Mouse (Mus musculus): ENCODE results near the gene Pold4. TPM values are rescaled to one million over a fixed set of nuclear protein-coding genes. Genes with fewer than 3 reads are reported as not detected.

Gene Pold4
- polyA plus RNA-seq, 1 experiment from 2014 or later = 32.6 TPM

- Histone ChIP-seq H3K4me1 (replicated peaks; ENCODE audit: control insufficient read depth, insufficient read depth, low read length) (peaks cover 20% of the 10 kb centered on the region), H3K4me3 (ENCODE audit: low read length) (peak overlapping the region; percentile 84), H3K36me3 (ENCODE audit: control insufficient read depth, insufficient read depth, low read length) (peaks cover 9% of the 10 kb centered on the region), H3K9ac (ENCODE audit: low read length) (peak overlapping the region; percentile 86), H3K9me3 (ENCODE audit: control insufficient read depth, low read length) (no peaks in the 10 kb centered on the region), H3K27me3 (ENCODE audit: control insufficient read depth, insufficient read depth, low read depth, low read length) (peaks cover 6% of the 10 kb centered on the region), H3K4me2 (ENCODE audit: low read depth, low read length) (peak overlapping the region; percentile 99), H3K27ac (ENCODE audit: low read length) (peak overlapping the region; percentile 45; the same call in 1 of the 2 replicates)
- ATAC-seq (ENCODE audit: low read depth) = no peak
- WGBS = 23% methylated on average over 7 of the region's 7 CpGs
Observed at GRCm38 (mm10) chr19:4202149-4202548, 29.6 kb upstream of the Pold4 start.

- H3K27me3 ChIP-seq (ENCODE audit: control insufficient read depth, insufficient read depth, low read depth, low read length) = peaks cover 6% of the 10 kb centered on the region
- H3K9me3 ChIP-seq (ENCODE audit: control insufficient read depth, low read length) = no peaks in the 10 kb centered on the region
- no peak overlapping the region for H3K4me2 ChIP-seq (ENCODE audit: low read depth, low read length)
- ATAC-seq (ENCODE audit: low read depth) = no peak
- peaks cover 20% of the 10 kb centered on the region for H3K4me1 ChIP-seq (replicated peaks; ENCODE audit: control insufficient read depth, insufficient read depth, low read length)
- WGBS = 64% methylated on average over 3 of the region's 3 CpGs
- no peak overlapping the region for H3K4me3 ChIP-seq (ENCODE audit: low read length)
- peak overlapping the region; percentile 66; the same call in 1 of the 2 replicates for H3K27ac ChIP-seq (ENCODE audit: low read length)
- H3K36me3 ChIP-seq (ENCODE audit: control insufficient read depth, insufficient read depth, low read length) = peaks cover 4% of the 10 kb centered on the region; the same call in 1 of the 2 replicates
- H3K9ac ChIP-seq (ENCODE audit: low read length) = 0 out of 2 replicates have a peak overlapping the region, but pooled peaks have one; percentile 11
Observed at GRCm38 (mm10) chr19:4203148-4203547, 28.6 kb upstream of the Pold4 start.

DNA sequence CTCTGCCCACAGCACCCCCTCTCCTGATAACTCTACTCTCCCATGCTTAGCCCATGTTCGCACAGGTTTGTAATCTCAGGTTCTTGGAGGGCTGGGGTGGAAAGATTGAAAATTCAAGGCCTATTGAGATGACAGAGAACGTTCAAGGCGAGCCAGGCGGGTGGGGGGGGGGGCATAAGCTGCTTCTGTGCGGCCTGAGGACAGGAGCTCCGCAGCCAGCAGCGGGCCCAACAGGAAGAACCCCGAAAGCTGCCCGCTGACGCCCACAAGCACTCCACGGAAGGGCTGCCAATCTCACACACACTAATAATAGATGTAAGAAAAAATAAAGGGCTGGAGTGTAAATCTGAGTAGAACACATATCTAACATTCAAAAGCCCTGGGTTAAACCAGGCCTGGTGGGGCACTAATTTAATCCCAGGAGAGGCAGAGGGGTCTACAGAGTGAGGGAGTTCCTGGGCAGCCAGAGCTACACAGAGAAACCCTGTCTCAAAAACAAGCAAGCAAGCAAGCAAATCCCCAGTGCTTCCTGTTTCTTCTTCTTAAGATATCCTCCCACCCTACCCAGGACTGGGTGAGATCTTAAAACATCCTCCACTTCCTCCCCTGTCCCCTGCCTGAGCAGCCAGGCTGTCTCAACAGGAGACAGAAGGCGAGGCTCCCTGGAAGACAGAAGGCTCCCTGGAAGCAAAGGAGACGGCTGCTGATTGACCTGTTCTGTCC is 27.9 kb upstream of the Pold4 start:
- WGBS = 57% methylated on average over 13 of the region's 13 CpGs
- H3K9me3 ChIP-seq (ENCODE audit: control insufficient read depth, low read length) = no peaks in the 10 kb centered on the region
- peak overlapping the region; percentile 66 for H3K27ac ChIP-seq (ENCODE audit: low read length)
- no peak overlapping the region for H3K9ac ChIP-seq (ENCODE audit: low read length)
- H3K4me1 ChIP-seq (replicated peaks; ENCODE audit: control insufficient read depth, insufficient read depth, low read length) = peaks cover 20% of the 10 kb centered on the region
- H3K27me3 ChIP-seq (ENCODE audit: control insufficient read depth, insufficient read depth, low read depth, low read length) = peaks cover 6% of the 10 kb centered on the region
- peaks cover 4% of the 10 kb centered on the region; the same call in 1 of the 2 replicates for H3K36me3 ChIP-seq (ENCODE audit: control insufficient read depth, insufficient read depth, low read length)
- no peak for ATAC-seq (ENCODE audit: low read depth)
- no peak overlapping the region for H3K4me2 ChIP-seq (ENCODE audit: low read depth, low read length)
- no peak overlapping the region for H3K4me3 ChIP-seq (ENCODE audit: low read length)

GRCm38 (mm10) chr19:4204889-4205288 is 26.8 kb upstream of the Pold4 start:
- ATAC-seq (ENCODE audit: low read depth) = no peak
- WGBS = 51% methylated on average over 4 of the region's 4 CpGs
- H3K27me3 ChIP-seq (ENCODE audit: control insufficient read depth, insufficient read depth, low read depth, low read length) = peaks cover 6% of the 10 kb centered on the region

GRCm38 (mm10) chr19:4206971-4207370 is 24.7 kb upstream of the Pold4 start:
- WGBS = 0% methylated on average over 2 of the region's 2 CpGs
- no peaks in the 10 kb centered on the region for H3K36me3 ChIP-seq (ENCODE audit: control insufficient read depth, insufficient read depth, low read length)
- 0 out of 2 replicates have a peak overlapping the region, but pooled peaks have one; percentile 13 for H3K9ac ChIP-seq (ENCODE audit: low read length)
- H3K4me2 ChIP-seq (ENCODE audit: low read depth, low read length) = no peak overlapping the region
- ATAC-seq (ENCODE audit: low read depth) = peak; percentile 71; the same call in 1 of the 2 replicates
- H3K27me3 ChIP-seq (ENCODE audit: control insufficient read depth, insufficient read depth, low read depth, low read length) = peaks cover 6% of the 10 kb centered on the region
- peaks cover 10% of the 10 kb centered on the region for H3K4me1 ChIP-seq (replicated peaks; ENCODE audit: control insufficient read depth, insufficient read depth, low read length)
- no peak overlapping the region for H3K27ac ChIP-seq (ENCODE audit: low read length)
- no peak overlapping the region for H3K4me3 ChIP-seq (ENCODE audit: low read length)
- H3K9me3 ChIP-seq (ENCODE audit: control insufficient read depth, low read length) = no peaks in the 10 kb centered on the region

More at GRCm38 (mm10) chr19:4204889-4205288, 26.8 kb upstream of the Pold4 start:
- no peak overlapping the region for H3K4me2 ChIP-seq (ENCODE audit: low read depth, low read length)
- no peaks in the 10 kb centered on the region for H3K36me3 ChIP-seq (ENCODE audit: control insufficient read depth, insufficient read depth, low read length)
- peaks cover 20% of the 10 kb centered on the region for H3K4me1 ChIP-seq (replicated peaks; ENCODE audit: control insufficient read depth, insufficient read depth, low read length)
- H3K4me3 ChIP-seq (ENCODE audit: low read length) = no peak overlapping the region
- H3K9me3 ChIP-seq (ENCODE audit: control insufficient read depth, low read length) = no peaks in the 10 kb centered on the region
- no peak overlapping the region for H3K27ac ChIP-seq (ENCODE audit: low read length)
- H3K9ac ChIP-seq (ENCODE audit: low read length) = no peak overlapping the region

- Histone ChIP-seq H3K4me1 (replicated peaks; ENCODE audit: control insufficient read depth, insufficient read depth, low read length) (peaks cover 14% of the 10 kb centered on the region), H3K36me3 (ENCODE audit: control insufficient read depth, insufficient read depth, low read length) (no peaks in the 10 kb centered on the region), H3K4me2 (ENCODE audit: low read depth, low read length) (no peak overlapping the region), H3K4me3 (ENCODE audit: low read length) (no peak overlapping the region), H3K27me3 (ENCODE audit: control insufficient read depth, insufficient read depth, low read depth, low read length) (peaks cover 6% of the 10 kb centered on the region), H3K9ac (ENCODE audit: low read length) (no peak overlapping the region), H3K27ac (ENCODE audit: low read length) (no peak overlapping the region), H3K9me3 (ENCODE audit: control insufficient read depth, low read length) (no peaks in the 10 kb centered on the region)
- no peak for ATAC-seq (ENCODE audit: low read depth)
- WGBS = 57% methylated on average over 5 of the region's 5 CpGs
Observed at GRCm38 (mm10) chr19:4208563-4208962, 23.1 kb upstream of the Pold4 start.

- no peaks in the 10 kb centered on the region for H3K27me3 ChIP-seq (ENCODE audit: control insufficient read depth, insufficient read depth, low read depth, low read length)
- no peak overlapping the region for H3K9ac ChIP-seq (ENCODE audit: low read length)
- no peak overlapping the region for H3K4me2 ChIP-seq (ENCODE audit: low read depth, low read length)
- H3K4me1 ChIP-seq (replicated peaks; ENCODE audit: control insufficient read depth, insufficient read depth, low read length) = peaks cover 32% of the 10 kb centered on the region
- H3K27ac ChIP-seq (ENCODE audit: low read length) = no peak overlapping the region
- no peak overlapping the region for H3K4me3 ChIP-seq (ENCODE audit: low read length)
- ATAC-seq (ENCODE audit: low read depth) = no peak
- WGBS = 47% methylated on average over 4 of the region's 4 CpGs
- no peaks in the 10 kb centered on the region for H3K9me3 ChIP-seq (ENCODE audit: control insufficient read depth, low read length)
- no peaks in the 10 kb centered on the region for H3K36me3 ChIP-seq (ENCODE audit: control insufficient read depth, insufficient read depth, low read length)
Observed at GRCm38 (mm10) chr19:4211891-4212588, 19.7 kb upstream of the Pold4 start.

DNA sequence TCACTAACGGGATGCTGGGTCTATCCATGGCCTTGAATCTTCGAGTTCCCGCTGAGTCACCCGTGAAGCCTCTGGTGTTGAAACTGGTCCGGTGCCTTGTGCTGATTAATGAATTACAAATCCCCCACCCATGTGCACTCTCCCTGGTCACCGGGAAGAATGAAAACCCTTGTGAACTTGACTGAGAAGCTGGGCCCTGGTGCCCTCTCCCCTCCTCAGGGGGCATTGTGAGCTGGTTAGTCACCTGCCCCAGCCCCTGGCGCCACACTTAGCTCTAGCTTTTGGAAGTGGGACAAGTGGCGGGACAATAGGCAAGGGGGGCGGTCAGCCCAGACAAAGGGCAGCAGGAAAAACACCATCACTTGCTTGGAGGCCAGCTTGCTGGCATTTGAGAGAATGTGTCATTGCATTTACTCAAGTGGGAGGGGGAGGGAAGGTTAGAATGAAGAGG is 18.1 kb upstream of the Pold4 start:
- Histone ChIP-seq H3K27me3 (ENCODE audit: control insufficient read depth, insufficient read depth, low read depth, low read length) (no peaks in the 10 kb centered on the region), H3K4me1 (replicated peaks; ENCODE audit: control insufficient read depth, insufficient read depth, low read length) (peaks cover 40% of the 10 kb centered on the region), H3K9ac (ENCODE audit: low read length) (peak overlapping the region; percentile 92), H3K4me3 (ENCODE audit: low read length) (peak overlapping the region; percentile 80), H3K27ac (ENCODE audit: low read length) (peak overlapping the region; percentile 96), H3K9me3 (ENCODE audit: control insufficient read depth, low read length) (no peaks in the 10 kb centered on the region), H3K4me2 (ENCODE audit: low read depth, low read length) (peak overlapping the region; percentile 94), H3K36me3 (ENCODE audit: control insufficient read depth, insufficient read depth, low read length) (no peaks in the 10 kb centered on the region)
- WGBS = 10% methylated on average over 9 of the region's 9 CpGs
- ATAC-seq (ENCODE audit: low read depth) = peak; percentile 11; the same call in 1 of the 2 replicates

DNA sequence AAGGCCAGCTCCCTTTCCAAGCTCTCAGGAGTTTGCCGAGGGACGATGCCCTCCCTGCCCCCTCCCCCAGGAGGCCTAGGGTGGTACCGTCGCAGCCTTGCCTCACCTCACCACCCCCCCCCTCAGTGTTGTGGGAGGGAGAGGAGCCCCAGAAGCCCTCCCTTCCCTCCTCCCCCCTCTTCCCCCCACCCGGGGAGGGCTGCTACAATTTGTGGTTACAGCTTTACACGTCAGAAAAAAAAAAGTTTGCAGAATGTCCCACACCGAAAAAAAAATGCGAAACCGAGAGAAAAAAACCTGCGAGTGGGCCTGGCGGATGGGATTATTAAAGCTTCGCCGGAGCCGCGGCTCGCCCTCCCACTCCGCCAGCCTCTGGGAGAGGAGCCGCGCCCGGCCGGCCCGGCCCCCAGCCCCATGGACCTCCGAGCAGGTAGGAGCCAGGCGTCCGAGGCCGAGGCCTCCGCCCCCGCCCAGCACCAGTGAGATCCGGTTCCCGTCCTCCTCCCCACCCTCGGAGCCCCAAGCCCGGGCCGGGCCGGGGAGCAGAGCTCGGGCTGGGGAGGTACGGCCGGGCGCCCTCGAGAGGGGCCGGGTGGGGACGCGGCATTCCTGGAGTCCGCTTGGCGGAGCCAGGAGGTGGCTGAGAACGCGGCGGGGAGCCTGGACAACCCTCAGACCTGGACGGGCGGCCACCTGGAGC is 17.5 kb upstream of the Pold4 start, which contains the start of the genes Clcf1 and AC109138.7:
Gene Clcf1, plus strand, starts transcription at position 168 of the 700 bp plus-strand sequence.
Gene AC109138.7, plus strand, starts transcription at position 287 of the 700 bp plus-strand sequence.
- Histone ChIP-seq H3K4me2 (ENCODE audit: low read depth, low read length) (peak within 1 kb of the TSS; percentile 94), H3K9me3 (ENCODE audit: control insufficient read depth, low read length) (no peaks in the 10 kb centered on the region), H3K4me1 (replicated peaks; ENCODE audit: control insufficient read depth, insufficient read depth, low read length) (peaks cover 42% of the 10 kb centered on the region), H3K36me3 (ENCODE audit: control insufficient read depth, insufficient read depth, low read length) (no peaks in the 10 kb centered on the region), H3K4me3 (ENCODE audit: low read length) (peak within 1 kb of the TSS; percentile 80), H3K27ac (ENCODE audit: low read length) (peak within 1 kb of the TSS; percentile 96), H3K9ac (ENCODE audit: low read length) (peak within 1 kb of the TSS; percentile 92), H3K27me3 (ENCODE audit: control insufficient read depth, insufficient read depth, low read depth, low read length) (no peaks in the 10 kb centered on the region)
- ATAC-seq (ENCODE audit: low read depth) = peak; percentile 59
- 1% methylated on average over 47 of the region's 49 CpGs for WGBS
